Comparison of ENCODE assay signal across 8 mouse cellular contexts in the genomic region with DNA sequence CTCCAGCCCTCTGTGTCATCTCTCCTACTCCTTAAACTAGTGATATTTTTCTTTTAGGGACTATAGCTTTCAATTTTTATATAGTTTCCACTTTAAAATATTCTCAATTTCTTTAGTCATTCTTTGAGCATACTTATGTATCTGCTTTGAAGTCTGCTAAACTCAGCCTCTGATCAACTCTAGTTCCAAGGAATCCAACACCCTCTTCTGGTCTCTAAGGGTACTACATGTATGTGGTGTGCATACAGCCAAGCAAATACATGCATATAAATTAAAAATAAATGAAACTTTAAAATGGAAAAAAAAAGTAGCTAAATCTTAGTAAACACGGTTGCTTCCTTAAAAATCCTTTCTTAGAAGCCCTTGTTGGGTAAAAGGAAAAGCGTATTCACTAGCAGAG. TPM values are rescaled to one million over a fixed set of nuclear protein-coding genes. Genes with fewer than 3 reads are reported as not detected.
DNase-seq lines count a peak whose midpoint lies in the region; ATAC-seq lines count a peak whose summit lies in the region.

No protein-coding gene starts in this region.

- DNase-seq in kidney, adult 9 months, result peak; percentile 57
- DNase-seq in kidney, postnatal 25 days, result no peak
- peak; percentile 59 for DNase-seq in T-cell, adult 2 months (ENCODE audit: low spot score)
- DNase-seq in lung, postnatal 10 days, result peak; percentile 40
- no peak for DNase-seq in ovary, postnatal 36 days (ENCODE audit: low spot score)
- no peak for DNase-seq in gastrocnemius, postnatal 10 days
- no peak for DNase-seq in gastrocnemius, adult 8-10 months (ENCODE audit: low spot score in 2 of 2)

- ATAC-seq in CD4-positive, CD25-positive, alpha-beta regulatory T cell, adult 4 months, result peak; percentile 64

RNA-seq across cellular contexts. Expression of a gene that starts 4.1 kb away (rescaled TPM):
- polyA plus RNA-seq in CD4-positive, CD25-positive, alpha-beta regulatory T cell, adult 4 months (2017; shearing (Covaris generic)), result 100 to 1,000 TPM; 302 to 371 TPM
- total RNA-seq in gastrocnemius, postnatal 10 days (2021), result 1 to 10 TPM; 5.8 to 9.7 TPM
- total RNA-seq in gastrocnemius, adult 8-10 months (2022), result 1 to 10 TPM; 2.2 to 4.0 (median 3.0) TPM

RNA-seq across cellular contexts. Expression of a gene that starts 10.6 kb away (rescaled TPM):
- polyA plus RNA-seq in CD4-positive, CD25-positive, alpha-beta regulatory T cell, adult 4 months (2017; shearing (Covaris generic)), result 10 to 100 TPM; 67.6 to 76.2 TPM
- 10 to 100 TPM; 25.2 to 30.8 TPM for total RNA-seq in gastrocnemius, postnatal 10 days (2021)
- 10 to 100 TPM; 20.9 to 25.1 (median 23.8) TPM for total RNA-seq in gastrocnemius, adult 8-10 months (2022)

RNA-seq across cellular contexts. Expression of a gene that starts 11.1 kb away (rescaled TPM):
- polyA plus RNA-seq in CD4-positive, CD25-positive, alpha-beta regulatory T cell, adult 4 months (2017; shearing (Covaris generic)), result 10 to 100 TPM; 16.4 to 23.4 TPM
- 10 to 100 TPM; 13.1 to 18.3 TPM for total RNA-seq in gastrocnemius, postnatal 10 days (2021)
- total RNA-seq in gastrocnemius, adult 8-10 months (2022), result 10 to 100 TPM in 2 of 4 experiments, 1 to 10 TPM in 2; 9.3 to 11.2 (median 10.3) TPM

RNA-seq across cellular contexts. Expression of a gene that starts 56.2 kb away (rescaled TPM):
- polyA plus RNA-seq in CD4-positive, CD25-positive, alpha-beta regulatory T cell, adult 4 months (2017; shearing (Covaris generic)), result 10 to 100 TPM; 42.4 to 44.3 TPM
- 10 to 100 TPM; 21.1 to 23.0 TPM for total RNA-seq in gastrocnemius, postnatal 10 days (2021)
- total RNA-seq in gastrocnemius, adult 8-10 months (2022), result 10 to 100 TPM in 1 of 4 experiments, 1 to 10 TPM in 3; 8.4 to 12.9 (median 9.0) TPM

Comparison
In these comparisons a context has a peak if more than half of its experiments do, and no peak if none do; other contexts are left out.
1. DNase-seq: peak in kidney, adult 9 months (single experiment), T-cell, adult 2 months (single experiment) and lung, postnatal 10 days (single experiment); none in kidney, postnatal 25 days (0 of 2), ovary, postnatal 36 days (single experiment), gastrocnemius, postnatal 10 days (single experiment) and gastrocnemius, adult 8-10 months (0 of 2).